Mouse (Mus musculus) heart, adult 2 months (tissue): Measurements from ENCODE around the gene Zfp180. TPM values are rescaled to one million over a fixed set of nuclear protein-coding genes. Genes with fewer than 3 reads are reported as not detected.

Source experiments
- DNase-seq, 2 experiments: peaks; one replicate each; pipeline ENCODE4 v3.0.0; 2021
- H3K27ac ChIP-seq: fragments of 200-600 bp; 2 replicates; pipeline ENCODE4 v1.8.1; 2022
- H3K27me3 ChIP-seq: fragments of 200-500 bp; 2 replicates; pipeline ENCODE4 v1.6.1; 2012; ENCODE audit warnings: mild to moderate bottlenecking, low read length, inconsistent platforms, mixed read lengths; ENCODE audit not compliant: control insufficient read depth, insufficient read depth
- H3K36me3 ChIP-seq: fragments of 200-500 bp; 2 replicates; pipeline ENCODE4 v1.6.1; 2012; ENCODE audit warnings: low read length, inconsistent platforms; ENCODE audit not compliant: control insufficient read depth, insufficient read depth
- H3K4me1 ChIP-seq: fragments of 200-500 bp; 2 replicates; pipeline ENCODE4 v1.6.1; 2011; ENCODE audit warnings: low read length; ENCODE audit not compliant: control insufficient read depth, insufficient read depth
- H3K4me3 ChIP-seq: fragments of 200-600 bp; 2 replicates; pipeline ENCODE4 v1.8.1; 2022
- H3K79me2 ChIP-seq: fragments of 200-500 bp; replicated peaks from 2 replicates; pipeline ENCODE4 v1.6.1; 2012; ENCODE audit warnings: mild to moderate bottlenecking, inconsistent platforms, low read length, moderate library complexity, mixed read lengths; ENCODE audit not compliant: control insufficient read depth, insufficient read depth
- H3K9ac ChIP-seq: fragments of 200-500 bp; 2 replicates; pipeline ENCODE4 v1.6.1; 2012; ENCODE audit warnings: low read depth, mild to moderate bottlenecking, control low read depth, inconsistent platforms, low read length, mixed read lengths
- CTCF ChIP-seq: fragments of 200-600 bp; IDR thresholded peaks from 2 replicates; pipeline ENCODE4 v1.8.1; 2022; ENCODE audit warnings: antibody characterized with exemption, mild to moderate bottlenecking, moderate library complexity
- EP300 ChIP-seq: fragments of 200-500 bp; IDR thresholded peaks from 2 replicates; pipeline ENCODE4 v1.6.1; 2011; ENCODE audit warnings: low read depth, low read length, control low read depth; ENCODE audit not compliant: insufficient read depth
- POLR2A ChIP-seq: fragments of 200-500 bp; IDR thresholded peaks from 2 replicates; pipeline ENCODE4 v1.6.1; 2011; ENCODE audit warnings: mild to moderate bottlenecking, low read depth, low read length, control low read depth; ENCODE audit not compliant: insufficient read depth
- WGBS: fragments of 180-500 bp; shearing (Covaris S2); methylation state at CpG from one replicate; pipeline ENCODE4 v1.1.7; 2018; 5-methylcytosine and 5-hydroxymethylcytosine counted together
- intact Hi-C: fragments of 180-260 bp; cut with DNase I; formaldehyde crosslinking; loops from one replicate; pipeline ENCODE4 v1.15.1; 2025
- polyA plus RNA-seq: library from polyadenylated mRNA; depleted of rRNA; stranded (reverse); fragments of >200 nt; gene quantifications from 2 replicates; pipeline ENCODE4 v1.2.3, GENCODE M21; 2012
- total RNA-seq, 2 experiments: library from RNA; stranded (reverse); gene quantifications; 2 replicates each; pipeline ENCODE4 v1.2.3; 2021

The Zfp180 gene
- total and polyA plus RNA-seq, 3 experiments, result 7.7 to 16.8 (median 16.7) TPM

GRCm38 (mm10) chr7:24112156-24112856 lies 30.6 kb downstream of the Zfp180 start, which contains the start of gene Zfp112:
Zfp112 (plus strand) TSS chr7:24112314.
- peak; percentile 76 to 86 for DNase-seq
- Histone ChIP-seq H3K27me3 (no peaks in the 10 kb centered on the region), H3K9ac (peak within 1 kb of the TSS; percentile 84), H3K4me3 (peak within 1 kb of the TSS; percentile 89), H3K27ac (peak within 1 kb of the TSS; percentile 84), H3K4me1 (no peaks in the 10 kb centered on the region; the same call in 1 of the 2 replicates), H3K79me2 (no peaks in the 10 kb centered on the region), H3K36me3 (no peaks in the 10 kb centered on the region)
- intact Hi-C loops, result loop anchor here (1.0 to 5.0 kb wide), 3 partner anchors 22 to 142 kb away; partner anchors contain the start of genes Zfp108 and Zfp235
- WGBS, result under 1% methylated on average over 23 of the region's 23 CpGs
- TF ChIP-seq POLR2A, result peak; percentile 30; the same call in 1 of the 2 replicates
- TF ChIP-seq CTCF, result no peak

- peak; percentile 45 to 57 for DNase-seq
- H3K27ac ChIP-seq, result peak overlapping the region; percentile 84
- no peaks in the 10 kb centered on the region for H3K27me3 ChIP-seq
- no peaks in the 10 kb centered on the region; the same call in 1 of the 2 replicates for H3K4me1 ChIP-seq
- intact Hi-C loops, result loop anchor here (5.0 kb wide), 1 partner anchor 94 kb away; no protein-coding TSS in a partner anchor
- no peaks in the 10 kb centered on the region for H3K36me3 ChIP-seq
- no peak for TF ChIP-seq POLR2A
- TF ChIP-seq EP300, result no peak
- TF ChIP-seq CTCF, result no peak
- 10% methylated on average over 12 of the region's 12 CpGs for WGBS
- H3K9ac ChIP-seq, result peak overlapping the region; percentile 77
- H3K4me3 ChIP-seq, result peak overlapping the region; percentile 89
- H3K79me2 ChIP-seq, result no peaks in the 10 kb centered on the region
Observed at GRCm38 (mm10) chr7:24113001-24113400, 31.3 kb downstream of the Zfp180 start.

GRCm38 (mm10) chr7:24116655-24117054 lies 34.9 kb downstream of the Zfp180 start:
- Histone ChIP-seq H3K27me3 (no peaks in the 10 kb centered on the region), H3K9ac (no peak overlapping the region), H3K36me3 (no peaks in the 10 kb centered on the region), H3K4me1 (no peaks in the 10 kb centered on the region; the same call in 1 of the 2 replicates), H3K79me2 (no peaks in the 10 kb centered on the region), H3K27ac (no peak overlapping the region), H3K4me3 (no peak overlapping the region)
- WGBS, result 68% methylated on average over 4 of the region's 4 CpGs
- intact Hi-C loops, result no loop called here
- TF ChIP-seq EP300, result no peak
- TF ChIP-seq POLR2A, result no peak
- TF ChIP-seq CTCF, result no peak
- DNase-seq, result no peak

- Histone ChIP-seq H3K4me1 (peaks cover 4% of the 10 kb centered on the region), H3K36me3 (no peaks in the 10 kb centered on the region), H3K4me3 (peak overlapping the region; percentile 78), H3K27ac (peak overlapping the region; percentile 65), H3K9ac (peak overlapping the region; percentile 62), H3K27me3 (no peaks in the 10 kb centered on the region), H3K79me2 (no peaks in the 10 kb centered on the region)
- 17% methylated on average over 6 of the region's 6 CpGs for WGBS
- TF ChIP-seq CTCF, result no peak
- TF ChIP-seq EP300, result no peak
- TF ChIP-seq POLR2A, result no peak
- intact Hi-C loops, result loop anchor here (2.0 to 5.0 kb wide), 4 partner anchors 53 to 134 kb away; partner anchors contain the start of genes Zfp108 and Zfp180
- DNase-seq, result no peak
Observed at GRCm38 (mm10) chr7:24133425-24133995, 51.8 kb downstream of the Zfp180 start.

- intact Hi-C loops, result loop anchor here (1.0 to 5.0 kb wide), 6 partner anchors 22 to 182 kb away; partner anchors contain the start of genes Zfp108, Zfp112, Zfp180 and Zfp94
- Histone ChIP-seq H3K4me3 (peak within 1 kb of the TSS; percentile 78), H3K36me3 (no peaks in the 10 kb centered on the region), H3K79me2 (no peaks in the 10 kb centered on the region), H3K27ac (peak within 1 kb of the TSS; percentile 65), H3K9ac (peak within 1 kb of the TSS; percentile 78), H3K4me1 (peaks cover 4% of the 10 kb centered on the region), H3K27me3 (no peaks in the 10 kb centered on the region)
- WGBS, result 2% methylated on average over 32 of the region's 32 CpGs
- TF ChIP-seq POLR2A, result peak; percentile 89
- no peak for TF ChIP-seq CTCF
- 0 out of 2 replicates have a peak, but pooled peaks have one; percentile 35 for TF ChIP-seq EP300
- DNase-seq, result peak; percentile 88 to 90
Observed at GRCm38 (mm10) chr7:24133996-24134828, 52.5 kb downstream of the Zfp180 start, which contains the start of gene Zfp235. Zfp235 (plus strand) TSS chr7:24134169.
